Mouse (Mus musculus) lung, embryonic 16.5 days (tissue): ENCODE data around the gene Zcchc8. TPM values are rescaled to one million over a fixed set of nuclear protein-coding genes. Genes with fewer than 3 reads are reported as not detected.

Source experiments
- ATAC-seq: fragments of 200-750 bp; cut with Nextera tagmentation; 2 replicates; pipeline ENCODE4 v1.8.0; 2017; ENCODE audit warnings: low read depth, mild to moderate bottlenecking, moderate library complexity
- H3K27ac ChIP-seq: fragments of 300-500 bp; sonication (generic); 2 replicates; pipeline ENCODE4 v1.5.1; 2014; ENCODE audit warnings: mild to moderate bottlenecking, control low read depth, low read length
- H3K27me3 ChIP-seq: fragments of 300-500 bp; sonication (generic); 2 replicates; pipeline ENCODE4 v1.6.1; 2014; ENCODE audit warnings: low read depth, low read length, mixed read lengths; ENCODE audit not compliant: control insufficient read depth, insufficient read depth
- H3K36me3 ChIP-seq: fragments of 300-500 bp; sonication (generic); 2 replicates; pipeline ENCODE4 v1.6.1; 2014; ENCODE audit warnings: low read length; ENCODE audit not compliant: control insufficient read depth, insufficient read depth
- H3K4me1 ChIP-seq: fragments of 300-500 bp; sonication (generic); replicated peaks from 2 replicates; pipeline ENCODE4 v1.6.1; 2014; ENCODE audit warnings: low read length, mixed read lengths; ENCODE audit not compliant: control insufficient read depth, insufficient read depth
- H3K4me2 ChIP-seq: fragments of 300-500 bp; sonication (generic); 2 replicates; pipeline ENCODE4 v1.6.1; 2014; ENCODE audit warnings: low read depth, low read length, control low read depth
- H3K4me3 ChIP-seq: fragments of 300-500 bp; sonication (generic); 2 replicates; pipeline ENCODE4 v1.5.1; 2014; ENCODE audit warnings: mild to moderate bottlenecking, low read length, control low read depth
- H3K9ac ChIP-seq: fragments of 300-500 bp; sonication (generic); 2 replicates; pipeline ENCODE4 v1.6.1; 2014; ENCODE audit warnings: low read length, control low read depth
- H3K9me3 ChIP-seq: fragments of 300-500 bp; sonication (generic); 2 replicates; pipeline ENCODE4 v1.6.1; 2016; ENCODE audit warnings: low read length; ENCODE audit not compliant: control insufficient read depth
- WGBS: fragments of 180-500 bp; shearing (Covaris S2); extraction: QIAGEN DNeasy Blood & Tissue Kit; methylation state at CpG from one replicate; pipeline ENCODE4 v1.1.7; 2014; 5-methylcytosine and 5-hydroxymethylcytosine counted together
- polyA plus RNA-seq: library from polyadenylated mRNA; unstranded; fragments of >200 nt; fragmentation: Nextera tagmentation; extraction: Ambion mirVana; gene quantifications from 2 replicates; pipeline ENCODE4 v1.2.1, GENCODE M21; 2015

Gene Zcchc8
- polyA plus RNA-seq, 1 experiment from 2014 or later, result 75.9 TPM

DNA sequence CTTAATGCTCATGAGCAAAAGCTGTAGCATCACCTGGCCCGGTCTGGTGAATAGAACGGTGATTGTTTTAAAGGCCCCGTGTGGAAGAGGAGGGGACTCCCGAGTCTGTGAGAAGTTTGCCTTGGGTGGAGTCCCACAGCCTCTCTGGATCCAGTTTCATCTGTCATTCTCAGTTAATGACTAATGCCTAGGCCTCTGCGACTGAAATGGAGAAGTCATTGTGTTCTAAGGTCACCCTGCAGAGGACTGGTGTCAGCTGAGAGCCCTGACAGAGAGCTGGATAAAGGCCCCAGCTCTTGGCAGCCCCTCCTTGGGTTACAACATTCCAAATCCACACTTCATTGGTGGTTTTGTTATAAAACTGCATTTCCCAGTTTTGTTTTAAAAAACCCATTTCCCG lies 26.4 kb downstream of the Zcchc8 start:
- Histone ChIP-seq H3K4me3 (no peak overlapping the region), H3K36me3 (peaks cover 5% of the 10 kb centered on the region; the same call in 1 of the 2 replicates), H3K27me3 (no peaks in the 10 kb centered on the region), H3K9ac (no peak overlapping the region), H3K4me2 (no peak overlapping the region), H3K9me3 (no peaks in the 10 kb centered on the region), H3K27ac (peak overlapping the region; percentile 92), H3K4me1 (peaks cover 12% of the 10 kb centered on the region; the same call in 1 of the 2 replicates)
- WGBS, result 24% methylated on average over 6 of the region's 6 CpGs
- ATAC-seq, result peak; percentile 92

DNA sequence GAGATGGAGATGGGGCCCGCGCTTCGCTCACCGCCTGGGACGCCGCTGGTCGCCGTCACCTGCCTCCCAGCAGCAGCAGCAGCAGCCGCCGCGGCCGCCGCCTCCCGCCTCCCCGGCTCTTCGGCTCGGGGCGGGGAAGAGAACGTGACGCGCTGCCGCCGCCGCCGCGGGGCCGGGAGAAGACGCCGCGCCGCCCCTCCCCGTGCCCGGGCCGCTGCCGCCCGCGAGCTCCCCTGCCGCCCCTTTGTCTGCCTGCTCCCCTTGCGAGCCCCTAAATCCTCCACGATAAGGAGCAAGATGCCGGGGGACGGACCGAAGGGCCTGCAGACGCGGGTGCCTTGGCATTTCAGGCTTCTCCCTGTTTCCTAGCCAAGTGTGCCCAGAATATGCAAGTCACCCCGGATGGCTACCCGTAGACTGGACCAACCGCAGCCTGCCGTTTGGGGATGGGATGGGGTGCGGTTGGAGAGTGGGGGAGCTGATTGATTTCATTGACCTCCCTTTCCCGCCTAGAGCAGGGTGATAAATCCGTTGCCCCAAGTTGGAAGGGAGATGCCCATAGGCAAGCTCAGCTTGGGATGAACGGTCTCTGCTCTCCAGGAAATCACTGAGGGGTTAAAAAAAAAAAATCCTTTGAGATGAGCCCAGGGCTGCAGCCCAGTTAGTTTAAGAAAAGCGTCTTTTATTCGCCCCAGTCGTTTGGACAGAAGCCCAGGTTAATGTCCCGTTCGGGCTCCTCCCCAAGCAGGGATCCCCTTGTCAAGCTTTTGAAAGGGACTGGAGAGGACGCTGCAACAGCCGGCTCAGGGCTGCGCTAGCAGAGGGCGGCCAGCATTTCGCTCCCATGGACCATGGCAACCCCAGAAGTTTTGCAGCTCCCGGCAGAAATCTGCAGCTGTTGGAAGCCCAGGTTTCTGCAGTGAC lies 36.4 kb downstream of the Zcchc8 start, which contains the start of gene Clip1:
Clip1 (minus strand) TSS at position 398 of the 924 bp plus-strand sequence.
- under 1% methylated on average over 51 of the region's 64 CpGs for WGBS
- Histone ChIP-seq H3K4me3 (peak within 1 kb of the TSS; percentile 82), H3K9ac (peak within 1 kb of the TSS; percentile 94), H3K9me3 (no peaks in the 10 kb centered on the region), H3K4me2 (peak within 1 kb of the TSS; percentile 89), H3K27me3 (no peaks in the 10 kb centered on the region), H3K4me1 (peaks cover 18% of the 10 kb centered on the region), H3K27ac (peak within 1 kb of the TSS; percentile 91), H3K36me3 (no peaks in the 10 kb centered on the region)
- ATAC-seq, result peak; percentile 70

DNA sequence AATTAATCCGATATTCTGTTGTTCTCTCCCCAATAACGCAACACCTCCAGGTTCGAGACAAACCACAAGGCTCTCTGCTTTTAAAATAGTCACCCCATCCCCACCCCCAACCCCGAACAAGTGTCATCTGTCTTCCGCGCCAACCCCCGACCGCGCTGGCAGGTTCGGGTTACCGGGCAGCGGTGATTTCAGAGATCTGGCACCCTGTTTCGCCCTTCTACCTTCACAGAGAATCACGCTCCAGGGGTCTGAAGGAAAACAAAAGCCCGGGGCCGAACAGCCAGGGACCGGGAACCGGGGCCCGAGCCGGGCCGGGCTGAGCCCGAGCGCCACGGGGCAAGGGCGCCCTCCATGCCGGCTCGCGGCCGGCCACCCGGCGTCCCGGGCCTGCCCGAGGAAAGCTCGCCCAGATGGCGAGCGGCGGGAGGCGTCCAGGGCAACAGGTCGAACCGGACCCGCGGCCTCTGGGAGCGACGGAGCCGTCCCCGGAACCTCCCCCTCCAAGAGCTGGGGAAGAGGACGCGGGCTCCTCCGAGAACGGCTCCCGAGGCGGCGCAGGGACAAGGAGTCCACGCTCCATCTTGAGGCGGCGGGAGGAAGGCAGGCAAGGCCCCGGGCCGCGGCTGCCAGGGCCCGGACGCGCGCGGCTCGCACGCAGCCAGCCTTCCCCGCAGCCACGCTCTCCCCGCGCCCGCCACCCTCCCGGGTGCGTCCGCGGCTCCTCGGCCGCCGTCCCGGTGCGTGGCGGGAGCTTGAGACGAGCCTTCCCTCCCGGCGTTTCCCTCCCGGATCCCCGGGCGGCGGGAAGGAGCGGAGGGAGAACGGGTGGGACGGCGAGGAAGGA lies 37.3 kb downstream of the Zcchc8 start:
- peak; percentile 61 for ATAC-seq
- WGBS, result under 1% methylated on average over 78 of the region's 92 CpGs
- Histone ChIP-seq H3K4me1 (peaks cover 18% of the 10 kb centered on the region), H3K27me3 (no peaks in the 10 kb centered on the region), H3K36me3 (no peaks in the 10 kb centered on the region), H3K27ac (peak overlapping the region; percentile 91), H3K9ac (peak overlapping the region; percentile 94), H3K4me3 (peak overlapping the region; percentile 82), H3K4me2 (peak overlapping the region; percentile 89), H3K9me3 (no peaks in the 10 kb centered on the region)

DNA sequence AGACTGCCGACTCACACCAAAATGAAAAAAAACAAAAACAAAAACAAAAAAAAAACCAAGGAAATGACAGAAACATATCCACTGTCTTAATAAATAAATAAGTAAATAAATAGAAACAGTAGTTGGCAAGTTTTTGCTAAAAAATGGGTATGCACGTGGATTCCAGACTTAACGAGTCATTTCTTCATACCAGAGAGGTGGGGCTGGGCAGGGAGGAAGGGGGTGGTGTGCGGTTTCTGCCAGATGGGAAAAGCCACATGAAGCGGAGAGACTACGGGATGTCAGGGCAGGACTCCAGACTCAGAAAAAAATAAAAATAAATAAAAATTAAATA lies 37.9 kb downstream of the Zcchc8 start:
- Histone ChIP-seq H3K4me1 (peaks cover 18% of the 10 kb centered on the region), H3K9me3 (no peaks in the 10 kb centered on the region), H3K27me3 (no peaks in the 10 kb centered on the region), H3K4me2 (peak overlapping the region; percentile 89), H3K27ac (no peak overlapping the region; the same call in 1 of the 2 replicates), H3K9ac (peak overlapping the region; percentile 94), H3K4me3 (peak overlapping the region; percentile 82), H3K36me3 (no peaks in the 10 kb centered on the region)
- 5% methylated on average over 6 of the region's 6 CpGs for WGBS
- 0 out of 2 replicates have a peak, but pooled peaks have one; percentile 13 for ATAC-seq

DNA sequence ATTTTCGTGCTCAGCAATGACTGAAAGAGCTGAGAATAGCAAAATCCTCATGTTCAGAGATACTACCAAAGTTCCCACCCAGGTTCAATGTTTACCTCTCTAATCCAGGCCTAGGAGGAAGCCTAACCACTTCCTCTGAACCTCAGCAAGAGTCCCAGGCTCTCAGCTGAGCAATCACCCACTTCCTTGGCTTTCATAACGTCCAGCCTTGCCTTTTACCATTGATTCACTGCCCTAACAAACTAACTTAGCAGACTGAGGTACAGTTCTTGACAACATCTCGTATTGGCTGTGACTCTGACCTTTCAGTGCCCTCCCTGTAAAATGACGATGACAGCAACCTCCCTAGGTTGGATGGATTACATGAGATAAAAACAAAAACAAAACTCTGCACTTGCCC lies 38.5 kb downstream of the Zcchc8 start:
- peak overlapping the region; percentile 89 for H3K4me2 ChIP-seq
- H3K4me3 ChIP-seq, result no peak overlapping the region; the same call in 1 of the 2 replicates
- 40% methylated on average over 4 of the region's 4 CpGs for WGBS
- H3K27me3 ChIP-seq, result no peaks in the 10 kb centered on the region
- no peaks in the 10 kb centered on the region for H3K36me3 ChIP-seq
- H3K9me3 ChIP-seq, result no peaks in the 10 kb centered on the region
- H3K4me1 ChIP-seq, result peaks cover 18% of the 10 kb centered on the region
- H3K9ac ChIP-seq, result no peak overlapping the region
- no peak for ATAC-seq
- H3K27ac ChIP-seq, result no peak overlapping the region

DNA sequence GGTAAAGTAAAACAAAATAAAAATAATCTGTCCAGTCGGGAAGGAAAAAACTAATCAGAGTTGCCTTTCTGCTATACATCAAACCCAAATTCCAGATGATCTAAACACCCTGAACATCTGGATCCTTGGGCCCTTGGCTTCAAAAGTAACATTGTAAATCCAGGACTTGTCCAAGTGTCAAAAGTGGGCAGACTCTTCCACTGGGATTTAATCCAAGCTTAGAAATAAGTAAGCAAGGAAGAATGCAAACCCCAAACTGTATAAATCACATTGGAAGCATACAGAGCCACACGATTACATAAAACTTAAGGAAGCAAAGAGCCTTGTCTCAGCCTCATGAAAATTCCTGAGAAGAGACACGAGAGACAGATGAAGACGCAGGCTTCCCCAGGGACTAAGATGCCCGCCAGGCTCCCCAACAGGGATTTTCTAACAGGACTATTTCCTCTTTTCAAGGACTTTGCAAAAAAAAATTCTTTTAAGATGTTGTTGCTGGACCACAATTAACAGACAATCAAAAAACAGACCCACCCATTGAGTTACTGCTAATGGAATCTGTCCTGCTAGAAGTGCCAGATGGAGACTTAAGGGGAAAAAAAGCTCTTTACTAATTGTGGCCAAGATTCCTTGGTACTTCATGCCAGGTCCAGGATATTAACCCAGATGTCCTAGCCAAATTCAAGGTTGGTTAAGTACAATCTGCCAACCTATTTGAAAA lies 41.2 kb downstream of the Zcchc8 start:
- peak overlapping the region; percentile 53; the same call in 1 of the 2 replicates for H3K27ac ChIP-seq
- ATAC-seq, result peak; percentile 41

DNA sequence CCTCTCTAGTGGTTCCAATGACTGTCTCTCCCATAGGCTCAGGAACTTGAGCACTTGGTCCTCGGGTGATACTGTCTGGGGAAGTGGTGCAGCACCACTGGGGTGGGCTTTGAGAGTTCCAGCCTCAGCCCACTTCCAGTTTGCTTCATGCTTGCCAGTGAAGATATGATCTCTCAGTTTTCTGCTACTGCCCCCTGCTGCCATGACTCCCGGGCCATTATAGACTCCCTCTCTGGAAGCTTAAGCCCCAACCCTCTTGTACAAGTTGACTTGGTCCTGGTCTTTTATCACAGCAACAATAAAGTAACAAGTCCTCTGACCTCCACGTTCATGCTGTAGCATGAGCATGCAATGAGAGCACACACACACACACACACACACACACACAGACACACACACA lies 41.8 kb downstream of the Zcchc8 start:
- Histone ChIP-seq H3K4me2 (no peak overlapping the region), H3K27me3 (no peaks in the 10 kb centered on the region), H3K27ac (no peak overlapping the region), H3K4me1 (peaks cover 18% of the 10 kb centered on the region), H3K4me3 (no peak overlapping the region), H3K9ac (no peak overlapping the region), H3K9me3 (no peaks in the 10 kb centered on the region), H3K36me3 (no peaks in the 10 kb centered on the region)
- WGBS, result 70% methylated on average over 3 of the region's 3 CpGs
- no peak for ATAC-seq

More for the DNA sequence above, 41.2 kb downstream of the Zcchc8 start:
- Histone ChIP-seq H3K36me3 (no peaks in the 10 kb centered on the region), H3K27me3 (no peaks in the 10 kb centered on the region), H3K4me2 (no peak overlapping the region), H3K4me1 (peaks cover 18% of the 10 kb centered on the region), H3K9ac (no peak overlapping the region), H3K4me3 (no peak overlapping the region), H3K9me3 (no peaks in the 10 kb centered on the region)
- 27% methylated on average over 5 of the region's 5 CpGs for WGBS

DNA sequence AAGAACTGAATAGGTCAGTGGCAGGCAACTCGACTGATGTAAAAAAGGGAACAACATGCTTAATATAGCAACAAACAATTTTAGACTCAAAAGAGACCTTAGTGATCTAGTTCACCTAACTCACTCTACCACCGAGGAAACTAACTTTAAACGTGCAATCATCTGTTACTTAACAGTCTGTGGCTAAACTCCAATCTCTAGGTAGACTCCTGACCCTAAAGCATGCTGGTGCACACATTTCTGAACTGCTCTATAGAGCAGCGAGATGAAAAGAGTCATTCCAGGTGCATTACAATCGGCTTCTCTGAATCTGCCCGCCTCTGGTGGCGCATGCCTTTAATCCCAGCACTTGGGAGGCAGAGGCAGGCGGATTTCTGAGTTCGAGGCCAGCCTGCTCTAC lies 45.2 kb downstream of the Zcchc8 start:
- Histone ChIP-seq H3K4me3 (no peak overlapping the region), H3K36me3 (no peaks in the 10 kb centered on the region), H3K4me2 (no peak overlapping the region), H3K27ac (no peak overlapping the region), H3K27me3 (no peaks in the 10 kb centered on the region), H3K9ac (no peak overlapping the region), H3K4me1 (peaks cover 19% of the 10 kb centered on the region), H3K9me3 (no peaks in the 10 kb centered on the region)
- 76% methylated on average over 9 of the region's 9 CpGs for WGBS
- no peak for ATAC-seq
